Mouse (Mus musculus) G1E (cell line): Measurements from ENCODE around the gene Rb1. TPM values are rescaled to one million over a fixed set of nuclear protein-coding genes. Genes with fewer than 3 reads are reported as not detected.

Experiments
- ATAC-seq: 2 replicates; pipeline ENCODE4 v1.8.0; 2016; ENCODE audit warnings: mild to moderate bottlenecking; ENCODE audit not compliant: insufficient number of reproducible peaks, poor library complexity, low FRiP score, severe bottlenecking; ENCODE audit errors: extremely low read depth
- DNase-seq: peaks from one replicate; pipeline ENCODE4 v3.0.0; 2012; ENCODE audit warnings: low spot score
- H3K27me3 ChIP-seq: 2 replicates; pipeline ENCODE4 v1.6.1; 2012; ENCODE audit warnings: mild to moderate bottlenecking, low read length, inconsistent platforms; ENCODE audit not compliant: insufficient read depth
- H3K36me3 ChIP-seq: replicated peaks from 2 replicates; pipeline ENCODE3; 2012; ENCODE audit warnings: mild to moderate bottlenecking, inconsistent platforms
- H3K4me1 ChIP-seq: 2 replicates; pipeline ENCODE4 v1.6.1; 2012; ENCODE audit warnings: low read depth, low read length, inconsistent platforms, mixed read lengths; ENCODE audit not compliant: insufficient read depth
- H3K4me3 ChIP-seq: 2 replicates; pipeline ENCODE4 v1.5.1; 2012; ENCODE audit warnings: low read depth, mild to moderate bottlenecking, inconsistent platforms, low read length, moderate library complexity, mixed read lengths
- H3K9me3 ChIP-seq: replicated peaks from 2 replicates; pipeline ENCODE4 v1.6.1; 2012; ENCODE audit warnings: inconsistent platforms
- CTCF ChIP-seq: IDR thresholded peaks from 2 replicates; pipeline ENCODE4 v1.5.1; 2012; ENCODE audit warnings: low read depth, low read length, inconsistent platforms, mixed read lengths
- GATA1 ChIP-seq: IDR thresholded peaks from 2 replicates; pipeline ENCODE4 v1.6.1; 2012; ENCODE audit warnings: borderline replicate concordance, low read length, inconsistent platforms, mixed read lengths
- GATA2 ChIP-seq: IDR thresholded peaks from 2 replicates; pipeline ENCODE4 v1.6.1; 2012; ENCODE audit warnings: low read depth, low read length, inconsistent platforms, borderline replicate concordance
- POLR2AphosphoS5 ChIP-seq: IDR thresholded peaks from 2 replicates; pipeline ENCODE4 v1.6.1; 2012; ENCODE audit warnings: low read depth, low read length, inconsistent platforms; ENCODE audit not compliant: insufficient replicate concordance
- TAL1 ChIP-seq: conservative IDR thresholded peaks from 2 replicates; pipeline ENCODE4 v1.6.1; 2012; ENCODE audit warnings: low read depth, low read length, inconsistent platforms, mixed read lengths
- polyA plus RNA-seq: library from polyadenylated mRNA; stranded (reverse); fragments of >175 nt; gene quantifications from 2 replicates; pipeline ENCODE4 v1.2.3, GENCODE M21; 2012
- total RNA-seq, 2 experiments: library from RNA; stranded (forward) in 1 of 2; stranded (reverse) in 1 of 2; fragments of 200-1000 nt in 1 of 2; fragments of >200 nt in 1 of 2; fragmentation: Nextera tagmentation in 1 of 2; gene quantifications; 2 replicates each; pipeline ENCODE4 v1.2.3; 2014 to 2017

The Rb1 gene
- total and polyA plus RNA-seq, 3 experiments = 11.6 to 393 (median 64.9) TPM

DNA sequence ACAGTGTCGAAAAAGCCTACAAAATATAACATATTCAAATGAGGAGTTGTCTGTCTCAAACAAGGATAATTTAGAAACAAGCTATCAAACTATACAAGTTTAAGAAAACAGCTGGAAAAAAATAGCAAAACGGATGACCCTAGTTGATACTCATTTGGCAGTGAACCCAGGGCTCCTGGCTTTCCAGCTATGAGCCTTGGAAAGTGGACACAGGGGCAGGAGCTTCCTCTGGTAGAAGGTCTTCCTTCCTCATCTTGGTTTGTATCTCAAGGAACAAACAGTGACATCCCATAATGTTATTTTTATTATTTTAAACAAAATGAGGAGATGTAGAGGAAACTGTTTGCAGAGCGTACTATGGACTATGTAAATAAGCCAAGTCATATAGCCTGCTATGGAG lies 177.5 kb downstream of the Rb1 start:
- ATAC-seq = no peak
- peaks cover 40% of the 10 kb centered on the region for H3K36me3 ChIP-seq
- no peaks in the 10 kb centered on the region for H3K27me3 ChIP-seq
- H3K4me3 ChIP-seq = no peak overlapping the region
- peaks cover 42% of the 10 kb centered on the region for H3K4me1 ChIP-seq
- no peak for DNase-seq
- no peaks in the 10 kb centered on the region for H3K9me3 ChIP-seq
- TF ChIP-seq GATA2 (no peak), CTCF (no peak), GATA1 (no peak), POLR2AphosphoS5 (no peak), TAL1 (no peak)

DNA sequence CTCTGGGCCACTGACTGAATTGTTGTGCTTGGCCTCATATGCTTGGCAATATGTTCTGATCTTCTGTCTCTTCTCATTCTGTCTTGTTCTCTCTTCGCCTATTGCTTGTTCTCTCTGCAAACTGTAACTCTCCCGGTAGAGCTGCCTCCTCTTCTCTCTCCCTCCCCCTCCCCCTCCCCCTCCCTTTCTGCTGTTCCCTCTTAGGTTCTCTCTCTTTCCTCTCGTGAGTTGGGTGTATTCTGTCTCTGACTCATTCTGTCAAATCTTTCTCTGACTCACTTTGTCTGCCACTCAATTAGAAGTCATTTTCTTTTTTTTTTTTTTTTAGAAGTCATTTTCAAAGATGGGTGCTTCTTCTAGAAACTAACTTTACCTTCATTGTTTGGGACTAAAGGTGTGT lies 178.9 kb downstream of the Rb1 start:
- no peak for ATAC-seq
- no peak for DNase-seq
- H3K27me3 ChIP-seq = no peaks in the 10 kb centered on the region
- H3K4me3 ChIP-seq = no peak overlapping the region
- peaks cover 28% of the 10 kb centered on the region for H3K36me3 ChIP-seq
- H3K9me3 ChIP-seq = no peaks in the 10 kb centered on the region
- peaks cover 52% of the 10 kb centered on the region for H3K4me1 ChIP-seq
- no peak for TF ChIP-seq GATA2
- no peak for TF ChIP-seq GATA1
- no peak for TF ChIP-seq TAL1
- TF ChIP-seq CTCF = no peak
- TF ChIP-seq POLR2AphosphoS5 = no peak

DNA sequence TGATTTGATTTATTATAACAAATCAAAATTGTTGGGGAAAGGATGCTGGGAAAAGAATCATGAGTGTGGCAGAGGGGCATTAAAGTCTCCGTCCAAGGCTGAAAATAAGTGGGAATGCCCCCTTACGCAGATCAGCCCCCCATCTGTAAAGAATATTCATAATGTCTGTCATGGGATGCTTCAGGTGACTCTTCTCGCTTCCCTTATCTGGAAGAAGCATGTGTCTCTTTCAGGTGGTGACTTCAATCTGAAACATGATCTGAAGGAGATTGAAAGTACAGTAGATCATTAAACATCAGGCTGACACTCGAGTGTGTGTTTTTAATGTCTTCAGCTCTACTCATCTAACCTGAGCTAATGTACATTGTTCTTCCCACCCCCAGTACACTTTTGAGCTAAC lies 180.1 kb downstream of the Rb1 start:
- no peak overlapping the region for H3K4me3 ChIP-seq
- peaks cover 53% of the 10 kb centered on the region for H3K4me1 ChIP-seq
- no peak for ATAC-seq
- peaks cover 22% of the 10 kb centered on the region for H3K36me3 ChIP-seq
- no peak for TF ChIP-seq TAL1
- no peak for TF ChIP-seq CTCF
- no peak for TF ChIP-seq POLR2AphosphoS5
- no peak for TF ChIP-seq GATA1
- TF ChIP-seq GATA2 = no peak
- no peaks in the 10 kb centered on the region for H3K9me3 ChIP-seq
- no peaks in the 10 kb centered on the region for H3K27me3 ChIP-seq
- no peak for DNase-seq

DNA sequence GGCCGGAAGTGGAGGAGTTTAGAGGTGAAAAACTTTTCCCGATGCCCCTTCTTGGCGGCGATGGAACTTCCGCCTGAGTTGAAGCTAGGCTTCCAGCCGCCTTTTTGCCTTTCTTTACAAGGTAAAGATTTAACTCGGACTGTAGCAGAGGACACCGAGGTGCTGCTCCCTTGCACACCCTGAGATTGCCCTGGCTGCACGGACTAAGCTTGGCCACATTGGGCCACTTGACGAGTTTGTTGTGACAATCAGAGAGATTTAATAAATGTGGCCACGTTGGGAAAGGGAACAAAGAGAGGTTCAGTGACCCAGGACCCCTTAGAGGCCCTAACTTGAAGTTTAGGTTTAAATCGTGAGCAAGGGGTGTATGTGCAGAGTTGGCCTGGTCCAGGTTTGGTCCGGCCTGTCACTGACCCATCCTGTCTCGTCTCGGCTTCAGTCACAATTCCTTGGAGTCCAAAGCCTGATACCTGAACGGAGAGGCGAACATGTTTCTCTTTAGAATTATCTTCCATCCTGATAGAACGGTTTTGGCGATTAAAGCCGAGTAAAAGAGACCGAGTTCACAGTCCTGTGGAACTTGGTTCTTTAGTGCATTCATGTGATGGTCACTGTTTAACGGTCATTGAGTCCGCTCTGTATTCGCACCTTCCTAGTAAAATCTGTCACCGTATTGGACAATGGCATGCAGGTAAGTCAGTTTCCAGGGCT lies 181.8 kb downstream of the Rb1 start:
- Histone ChIP-seq H3K4me1 (peaks cover 53% of the 10 kb centered on the region), H3K9me3 (no peaks in the 10 kb centered on the region), H3K27me3 (no peaks in the 10 kb centered on the region), H3K36me3 (peaks cover 14% of the 10 kb centered on the region), H3K4me3 (peak overlapping the region; percentile 83)
- DNase-seq = no peak
- ATAC-seq = no peak
- TF ChIP-seq GATA2 (no peak), CTCF (no peak), GATA1 (no peak), TAL1 (no peak)

DNA sequence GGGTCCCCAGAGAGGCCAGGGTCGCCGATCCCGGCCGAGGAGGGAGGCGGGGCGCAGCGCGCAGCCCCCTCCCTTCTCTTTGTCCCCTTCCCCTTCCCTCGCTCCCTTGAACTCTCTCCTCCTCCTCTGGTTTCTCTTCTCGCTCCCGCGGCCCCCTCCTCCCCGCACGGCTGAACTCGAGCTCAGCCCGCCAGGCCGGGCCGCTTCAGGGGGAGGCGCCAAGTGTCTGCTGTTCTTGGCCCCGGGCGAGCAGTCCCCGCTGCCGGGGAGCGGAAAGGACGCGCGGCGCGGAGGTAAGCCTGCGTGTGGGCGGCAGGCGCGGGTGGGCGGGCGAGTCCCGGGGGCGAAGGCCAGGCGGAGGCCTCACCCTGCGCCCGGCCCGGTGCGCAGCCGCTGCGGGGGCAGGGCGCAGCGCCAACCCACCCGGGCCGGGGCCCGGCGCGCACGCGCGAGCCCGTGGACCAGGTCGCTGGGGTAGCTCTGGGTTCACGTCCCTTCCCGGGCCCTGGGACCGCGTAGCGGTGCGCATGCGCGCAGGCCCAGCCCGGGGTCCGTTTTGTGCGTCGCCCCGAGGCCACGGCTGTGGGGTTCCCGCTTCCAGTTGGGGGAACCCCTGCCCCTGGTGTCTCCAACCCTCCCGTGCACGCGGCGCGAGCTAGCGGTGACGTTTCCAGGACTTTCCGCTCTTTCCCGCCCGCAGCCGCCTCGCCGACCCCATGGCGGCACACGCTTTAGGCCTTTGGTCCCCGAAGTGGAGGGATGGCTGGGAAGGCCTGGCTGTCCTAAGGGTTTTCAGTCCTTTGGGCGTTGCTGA lies 182.5 kb downstream of the Rb1 start:
- no peaks in the 10 kb centered on the region for H3K27me3 ChIP-seq
- H3K9me3 ChIP-seq = no peaks in the 10 kb centered on the region
- DNase-seq = peak; percentile 96
- peaks cover 53% of the 10 kb centered on the region for H3K4me1 ChIP-seq
- ATAC-seq = peak; percentile 36
- peak overlapping the region; percentile 83 for H3K4me3 ChIP-seq
- H3K36me3 ChIP-seq = peaks cover 13% of the 10 kb centered on the region
- no peak for TF ChIP-seq CTCF
- no peak for TF ChIP-seq GATA1
- TF ChIP-seq POLR2AphosphoS5 = no peak

DNA sequence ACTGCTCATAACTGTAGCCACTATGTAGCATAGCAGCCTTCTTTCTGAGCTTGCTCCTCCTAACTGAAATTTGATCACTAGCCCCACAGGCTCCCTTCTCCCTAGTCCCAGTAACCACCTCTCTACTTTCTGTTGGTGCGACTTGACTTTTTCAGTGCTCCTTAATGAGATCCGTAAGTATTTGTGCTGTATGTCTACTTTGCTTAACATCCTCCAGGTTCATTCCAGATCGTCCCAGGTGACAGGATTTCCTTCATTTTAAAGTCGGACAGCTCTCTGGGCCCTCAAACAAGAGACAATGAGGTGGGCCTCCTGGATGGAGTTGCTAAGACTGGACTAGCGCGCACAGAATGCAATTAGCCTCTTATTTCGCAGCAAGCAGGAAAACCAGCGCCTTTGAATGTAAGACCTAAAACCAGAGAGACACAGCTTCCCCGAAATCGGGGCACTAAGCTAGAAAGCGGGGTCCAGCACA lies 183.2 kb downstream of the Rb1 start:
- H3K27me3 ChIP-seq = no peaks in the 10 kb centered on the region
- ATAC-seq (no peak), DNase-seq (peak; percentile 29)
- no peaks in the 10 kb centered on the region for H3K9me3 ChIP-seq
- H3K36me3 ChIP-seq = peaks cover 13% of the 10 kb centered on the region
- peak overlapping the region; percentile 83 for H3K4me3 ChIP-seq
- TF ChIP-seq GATA1 (no peak), GATA2 (no peak)
- peaks cover 52% of the 10 kb centered on the region for H3K4me1 ChIP-seq

DNA sequence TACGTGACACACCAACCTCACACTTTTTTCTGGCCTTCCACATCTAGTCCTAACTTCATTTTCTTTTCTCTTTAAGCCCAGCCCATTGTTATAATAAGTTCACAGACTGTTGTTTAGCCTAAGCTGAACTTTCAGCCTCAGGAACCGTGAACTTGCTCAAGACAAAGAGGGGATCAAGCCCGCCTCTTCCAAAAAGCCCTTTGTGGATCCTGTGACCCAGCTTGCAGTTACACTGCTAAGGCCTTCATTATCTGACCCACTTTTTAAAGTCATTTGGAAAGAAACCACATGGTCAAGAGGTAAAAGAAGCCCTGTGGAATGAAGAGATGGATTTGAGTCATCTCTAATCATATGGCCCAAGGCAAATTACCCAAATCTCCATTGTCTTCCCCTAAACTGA lies 183.8 kb downstream of the Rb1 start:
- H3K9me3 ChIP-seq = no peaks in the 10 kb centered on the region
- DNase-seq = no peak
- no peak overlapping the region for H3K4me3 ChIP-seq
- H3K36me3 ChIP-seq = peaks cover 11% of the 10 kb centered on the region
- ATAC-seq = no peak
- H3K4me1 ChIP-seq = peaks cover 51% of the 10 kb centered on the region
- TF ChIP-seq GATA1 = no peak
- TF ChIP-seq GATA2 = no peak
- no peak for TF ChIP-seq POLR2AphosphoS5
- TF ChIP-seq CTCF = no peak
- TF ChIP-seq TAL1 = no peak
- H3K27me3 ChIP-seq = no peaks in the 10 kb centered on the region
